Mouse (Mus musculus) thymus, postnatal 0 days (tissue): ENCODE data around the gene Sacm1l. TPM values are rescaled to one million over a fixed set of nuclear protein-coding genes. Genes with fewer than 3 reads are reported as not detected.

ENCODE experiments used
- DNase-seq: peaks from one replicate; pipeline ENCODE4 v3.0.0-alpha.2; 2015; ENCODE audit warnings: low spot score
- polyA plus RNA-seq: library from polyadenylated mRNA; unstranded; fragments of >200 nt; fragmentation: Nextera tagmentation; extraction: Ambion mirVana; gene quantifications from 2 replicates; pipeline ENCODE4 v1.2.1, GENCODE M21; 2015

Sacm1l gene
- polyA plus RNA-seq, 1 experiment from 2014 or later = 46.7 TPM

GRCm38 (mm10) chr9:123508986-123509385, 20.6 kb upstream of the Sacm1l start:
- no peak for DNase-seq

GRCm38 (mm10) chr9:123509638-123510604, 19.6 kb upstream of the Sacm1l start:
- peak; percentile 72 for DNase-seq

GRCm38 (mm10) chr9:123510926-123511325, 18.6 kb upstream of the Sacm1l start:
- DNase-seq = no peak

GRCm38 (mm10) chr9:123512482-123512881, 17.1 kb upstream of the Sacm1l start:
- DNase-seq = no peak

- DNase-seq = no peak
These were observed 14.5 kb upstream of the Sacm1l start for GRCm38 (mm10) chr9:123515087-123515486.

GRCm38 (mm10) chr9:123516641-123517385, 12.7 kb upstream of the Sacm1l start:
- no peak for DNase-seq

- peak; percentile 85 for DNase-seq
These were observed 10.3 kb upstream of the Sacm1l start for GRCm38 (mm10) chr9:123518969-123519894.

- no peak for DNase-seq
These were observed 8.8 kb upstream of the Sacm1l start for GRCm38 (mm10) chr9:123520735-123521134.

GRCm38 (mm10) chr9:123523676-123524075, 5.9 kb upstream of the Sacm1l start:
- peak; percentile 62 for DNase-seq

- DNase-seq = peak; percentile 74
These were observed 4.5 kb upstream of the Sacm1l start for GRCm38 (mm10) chr9:123525095-123525494.

GRCm38 (mm10) chr9:123526502-123526901, 3.1 kb upstream of the Sacm1l start:
- DNase-seq = peak; percentile 28

- DNase-seq = no peak
These were observed 1.3 kb upstream of the Sacm1l start for GRCm38 (mm10) chr9:123528087-123528925.

GRCm38 (mm10) chr9:123528926-123529295, 648 bp upstream of the Sacm1l start:
- peak; percentile 66 for DNase-seq

- peak; percentile 49 for DNase-seq
These were observed 558 bp downstream of the Sacm1l start for GRCm38 (mm10) chr9:123530158-123530475.

GRCm38 (mm10) chr9:123530566-123531130, 1.1 kb downstream of the Sacm1l start:
- DNase-seq = no peak

GRCm38 (mm10) chr9:123531234-123531633, 1.7 kb downstream of the Sacm1l start:
- no peak for DNase-seq

- no peak for DNase-seq
These were observed 7.1 kb downstream of the Sacm1l start for GRCm38 (mm10) chr9:123536613-123537012.

GRCm38 (mm10) chr9:123538189-123538588, 8.6 kb downstream of the Sacm1l start:
- no peak for DNase-seq

GRCm38 (mm10) chr9:123539093-123539492, 9.5 kb downstream of the Sacm1l start:
- no peak for DNase-seq

GRCm38 (mm10) chr9:123539823-123540222, 10.3 kb downstream of the Sacm1l start:
- no peak for DNase-seq
